Mouse (Mus musculus): ENCODE results near the gene Nudt19. TPM values are rescaled to one million over a fixed set of nuclear protein-coding genes. Genes with fewer than 3 reads are reported as not detected.

The Nudt19 gene
- 20.5 TPM for total RNA-seq (2023)

GRCm38 (mm10) chr7:35556205-35556603 lies at the start of gene Nudt19:
Nudt19 (minus strand) TSS chr7:35556304.

GRCm38 (mm10) chr7:35586055-35586905 lies 30.2 kb upstream of the Nudt19 start, which contains the start of gene Ankrd27:
Ankrd27 (plus strand) TSS chr7:35586244.

GRCm38 (mm10) chr7:35585191-35586054 lies 29.3 kb upstream of the Nudt19 start, which contains the start of gene Rgs9bp:
Rgs9bp (minus strand) TSS chr7:35585582.

GRCm38 (mm10) chr7:35537562-35537961 lies 18.5 kb downstream of the Nudt19 start, which contains the start of gene Tdrd12:
Tdrd12 (minus strand) TSS chr7:35537745.

Other genes starting within 250 kb of the Nudt19 start
- 17.6 TPM for gene Gpatch1, start 237.9 kb downstream of the Nudt19 start, total RNA-seq (2023)
- not detected for gene Rhpn2, start 222.1 kb downstream of the Nudt19 start, total RNA-seq (2023)
- 12.8 TPM for gene Faap24, start 159.5 kb downstream of the Nudt19 start, total RNA-seq (2023)
- 8.3 TPM for gene Cep89, start 159.3 kb downstream of the Nudt19 start, total RNA-seq (2023)
- not detected for gene Slc7a9, start 107.5 kb downstream of the Nudt19 start, total RNA-seq (2023)
- gene Tdrd12, start 18.6 kb downstream of the Nudt19 start, total RNA-seq (2023), result not detected
- gene Rgs9bp, start 29.3 kb upstream of the Nudt19 start, total RNA-seq (2023), result 0.15 TPM
- 43.8 TPM for gene Ankrd27, start 29.9 kb upstream of the Nudt19 start, total RNA-seq (2023)
- 49.2 TPM for gene Pdcd5, start 91.2 kb upstream of the Nudt19 start, total RNA-seq (2023)
- gene Dpy19l3, start 198.2 kb upstream of the Nudt19 start, total RNA-seq (2023), result 46.0 TPM
- 71.2 TPM for gene Zfp507, start 246.7 kb upstream of the Nudt19 start, total RNA-seq (2023)

Measured in CD8-positive naive resting alpha-beta T cell, adult 57 days (primary cell).